Mouse (Mus musculus): ENCODE measurements at regions not wholly inside any gene's neighbourhood (a gene's known extent, or its start where the extent isn't known, plus 50 kb on each side); places are given as distances from the start of the nearest gene placed in this dataset.

GRCm38 (mm10) chr11:24615436-24615835 lies 537.6 kb downstream of the Bcl11a start:
- no peaks in the 10 kb centered on the region for H3K36me3 ChIP-seq (ENCODE audit: insufficient read depth, low read length)
- no peak overlapping the region for H3K9ac ChIP-seq (replicated peaks; ENCODE audit: low read length, poor library complexity, severe bottlenecking)
- no peak for ATAC-seq (ENCODE audit: low FRiP score)
- DNase-seq (ENCODE audit: low spot score) = peak; percentile 26
- H3K4me2 ChIP-seq (ENCODE audit: low read depth, low read length, poor library complexity, severe bottlenecking) = no peak overlapping the region
- WGBS = 94% methylated on average over 1 of the region's 1 CpGs
- H3K27ac ChIP-seq (ENCODE audit: low read depth, low read length) = no peak overlapping the region
- no peak for TF ChIP-seq CTCF (IDR thresholded peaks at IDR 0.05)
- no peak overlapping the region for H3K4me3 ChIP-seq (ENCODE audit: low read depth, low read length)
- no peaks in the 10 kb centered on the region for H3K27me3 ChIP-seq (ENCODE audit: insufficient read depth, low read length)
- no peaks in the 10 kb centered on the region for H3K9me3 ChIP-seq (ENCODE audit: low read length)
- H3K4me1 ChIP-seq (ENCODE audit: insufficient read depth, low read length) = no peaks in the 10 kb centered on the region

GRCm38 (mm10) chr11:24618586-24618985 lies 540.7 kb downstream of the Bcl11a start:
- no peak for DNase-seq (ENCODE audit: low spot score)
- Histone ChIP-seq H3K9me3 (ENCODE audit: low read length) (no peaks in the 10 kb centered on the region), H3K4me2 (ENCODE audit: low read depth, low read length, poor library complexity, severe bottlenecking) (no peak overlapping the region), H3K36me3 (ENCODE audit: insufficient read depth, low read length) (no peaks in the 10 kb centered on the region), H3K4me1 (ENCODE audit: insufficient read depth, low read length) (no peaks in the 10 kb centered on the region), H3K27ac (ENCODE audit: low read depth, low read length) (no peak overlapping the region), H3K27me3 (ENCODE audit: insufficient read depth, low read length) (no peaks in the 10 kb centered on the region), H3K4me3 (ENCODE audit: low read depth, low read length) (no peak overlapping the region), H3K9ac (replicated peaks; ENCODE audit: low read length, poor library complexity, severe bottlenecking) (no peak overlapping the region)
- WGBS = 56% methylated on average over 2 of the region's 2 CpGs
- ATAC-seq (ENCODE audit: low FRiP score) = no peak
- no peak for TF ChIP-seq CTCF (IDR thresholded peaks at IDR 0.05)

GRCm38 (mm10) chr11:24619021-24619420 lies 541.2 kb downstream of the Bcl11a start:
- no peak overlapping the region for H3K9ac ChIP-seq (replicated peaks; ENCODE audit: low read length, poor library complexity, severe bottlenecking)

GRCm38 (mm10) chr11:24628619-24629018 lies 550.8 kb downstream of the Bcl11a start:
- Histone ChIP-seq H3K9ac (replicated peaks; ENCODE audit: low read length, poor library complexity, severe bottlenecking) (no peak overlapping the region), H3K4me3 (ENCODE audit: low read depth, low read length) (no peak overlapping the region), H3K27ac (ENCODE audit: low read depth, low read length) (no peak overlapping the region), H3K36me3 (ENCODE audit: insufficient read depth, low read length) (no peaks in the 10 kb centered on the region), H3K27me3 (ENCODE audit: insufficient read depth, low read length) (no peaks in the 10 kb centered on the region), H3K4me1 (ENCODE audit: insufficient read depth, low read length) (no peaks in the 10 kb centered on the region), H3K9me3 (ENCODE audit: low read length) (no peaks in the 10 kb centered on the region), H3K4me2 (ENCODE audit: low read depth, low read length, poor library complexity, severe bottlenecking) (no peak overlapping the region)
- WGBS = 54% methylated on average over 5 of the region's 5 CpGs
- ATAC-seq (ENCODE audit: low FRiP score) (no peak), DNase-seq (ENCODE audit: low spot score) (no peak)
- TF ChIP-seq CTCF (IDR thresholded peaks at IDR 0.05) = no peak

More at GRCm38 (mm10) chr11:24619021-24619420, 541.2 kb downstream of the Bcl11a start:
- Histone ChIP-seq H3K27me3 (ENCODE audit: insufficient read depth, low read length) (no peaks in the 10 kb centered on the region), H3K4me3 (ENCODE audit: low read depth, low read length) (no peak overlapping the region), H3K9me3 (ENCODE audit: low read length) (no peaks in the 10 kb centered on the region), H3K27ac (ENCODE audit: low read depth, low read length) (no peak overlapping the region), H3K4me2 (ENCODE audit: low read depth, low read length, poor library complexity, severe bottlenecking) (no peak overlapping the region), H3K36me3 (ENCODE audit: insufficient read depth, low read length) (no peaks in the 10 kb centered on the region), H3K4me1 (ENCODE audit: insufficient read depth, low read length) (no peaks in the 10 kb centered on the region)
- WGBS = 77% methylated on average over 4 of the region's 4 CpGs
- no peak for TF ChIP-seq CTCF (IDR thresholded peaks at IDR 0.05)
- DNase-seq (ENCODE audit: low spot score) (no peak), ATAC-seq (ENCODE audit: low FRiP score) (no peak)

- H3K27me3 ChIP-seq (ENCODE audit: insufficient read depth, low read length) = no peaks in the 10 kb centered on the region
- 82% methylated on average over 4 of the region's 4 CpGs for WGBS
- ATAC-seq (ENCODE audit: low FRiP score) = no peak
Measured at GRCm38 (mm10) chr11:24629431-24629830, 551.6 kb downstream of the Bcl11a start.

GRCm38 (mm10) chr11:24630403-24630900 lies 552.6 kb downstream of the Bcl11a start:
- WGBS = 46% methylated on average over 1 of the region's 1 CpGs
- no peaks in the 10 kb centered on the region for H3K9me3 ChIP-seq (ENCODE audit: low read length)
- H3K27me3 ChIP-seq (ENCODE audit: insufficient read depth, low read length) = no peaks in the 10 kb centered on the region
- no peak overlapping the region for H3K4me2 ChIP-seq (ENCODE audit: low read depth, low read length, poor library complexity, severe bottlenecking)
- ATAC-seq (ENCODE audit: low FRiP score) = no peak
- no peak overlapping the region for H3K27ac ChIP-seq (ENCODE audit: low read depth, low read length)
- no peaks in the 10 kb centered on the region for H3K36me3 ChIP-seq (ENCODE audit: insufficient read depth, low read length)
- DNase-seq (ENCODE audit: low spot score) = no peak
- no peak overlapping the region for H3K9ac ChIP-seq (replicated peaks; ENCODE audit: low read length, poor library complexity, severe bottlenecking)
- no peak overlapping the region for H3K4me3 ChIP-seq (ENCODE audit: low read depth, low read length)
- no peaks in the 10 kb centered on the region for H3K4me1 ChIP-seq (ENCODE audit: insufficient read depth, low read length)
- no peak for TF ChIP-seq CTCF (IDR thresholded peaks at IDR 0.05)

More at GRCm38 (mm10) chr11:24629431-24629830, 551.6 kb downstream of the Bcl11a start:
- H3K4me2 ChIP-seq (ENCODE audit: low read depth, low read length, poor library complexity, severe bottlenecking) = no peak overlapping the region
- no peaks in the 10 kb centered on the region for H3K4me1 ChIP-seq (ENCODE audit: insufficient read depth, low read length)
- H3K27ac ChIP-seq (ENCODE audit: low read depth, low read length) = no peak overlapping the region
- H3K9me3 ChIP-seq (ENCODE audit: low read length) = no peaks in the 10 kb centered on the region
- DNase-seq (ENCODE audit: low spot score) = no peak
- no peak overlapping the region for H3K9ac ChIP-seq (replicated peaks; ENCODE audit: low read length, poor library complexity, severe bottlenecking)
- no peak for TF ChIP-seq CTCF (IDR thresholded peaks at IDR 0.05)
- no peak overlapping the region for H3K4me3 ChIP-seq (ENCODE audit: low read depth, low read length)
- no peaks in the 10 kb centered on the region for H3K36me3 ChIP-seq (ENCODE audit: insufficient read depth, low read length)
